Mouse (Mus musculus): ENCODE results near the gene Csrp2. TPM values are rescaled to one million over a fixed set of nuclear protein-coding genes. Genes with fewer than 3 reads are reported as not detected.
A peak's percentile ranks its signal among the peaks of the same experiment; 100 is the strongest.

Csrp2 gene
- total and polyA plus RNA-seq, 3 experiments: 4.8 to 19.6 TPM; not detected in 1

DNA sequence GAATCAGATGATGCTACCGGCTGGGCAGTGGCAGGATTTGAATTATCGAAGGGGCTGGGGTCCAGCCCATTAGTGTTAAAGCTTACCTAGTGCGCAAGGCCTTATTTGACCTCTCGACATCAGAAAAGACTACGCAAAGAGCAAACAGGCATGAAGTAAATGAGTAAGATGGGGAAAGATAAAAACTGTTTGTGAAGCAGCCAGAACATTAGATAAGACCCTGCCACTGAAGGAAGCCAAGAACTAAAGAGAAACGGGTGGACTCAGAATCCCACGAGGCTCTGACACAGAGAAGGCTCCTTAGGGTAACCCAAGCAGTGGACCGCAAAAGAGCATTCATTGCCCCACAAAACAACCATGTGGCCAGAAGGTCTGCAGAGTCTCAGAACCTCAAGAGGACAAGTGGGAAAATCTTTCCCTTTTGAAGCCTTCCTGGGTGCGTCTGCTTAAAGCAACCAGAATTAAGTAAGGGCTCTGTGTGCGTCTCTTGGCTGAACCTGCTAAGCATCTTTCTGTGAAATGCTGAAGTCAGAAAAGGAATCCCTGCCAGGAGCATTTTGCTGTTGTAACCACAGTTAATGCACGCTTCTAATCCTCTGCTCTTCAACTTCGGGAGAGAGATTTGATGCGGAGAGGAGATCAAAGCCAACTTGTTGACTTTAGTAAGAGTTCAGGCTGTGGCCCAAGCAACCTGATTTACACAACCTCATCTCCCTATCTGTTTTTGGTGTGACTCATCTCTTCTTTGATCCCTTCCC is 19.7 kb upstream of the Csrp2 start (continued):
- TF ChIP-seq ETS1 (IDR thresholded peaks at IDR 0.05; ENCODE audit: low read depth, low read length) (0 out of 2 replicates have a peak, but pooled peaks have one; percentile 35), USF2 (IDR thresholded peaks at IDR 0.05; ENCODE audit: borderline replicate concordance in 1 of 2, insufficient read depth in 1 of 2, low read depth in 1 of 2, low read length in 2 of 2) (no peak), NRF1 (IDR thresholded peaks at IDR 0.05; ENCODE audit: insufficient read depth, low read depth, low read length, poor library complexity, severe bottlenecking) (no peak), EP300 (IDR thresholded peaks at IDR 0.05; ENCODE audit: low read depth in 1 of 2, low read length in 2 of 2) (peak; percentile 44 to 55; a peak in 3 of 4 replicates), MXI1 (IDR thresholded peaks at IDR 0.05; ENCODE audit: low read depth, low read length) (no peak), RCOR1 (IDR thresholded peaks at IDR 0.05; ENCODE audit: low read depth, low read length) (no peak), NELFE (IDR thresholded peaks at IDR 0.05; ENCODE audit: low read depth, low read length) (no peak)

DNA sequence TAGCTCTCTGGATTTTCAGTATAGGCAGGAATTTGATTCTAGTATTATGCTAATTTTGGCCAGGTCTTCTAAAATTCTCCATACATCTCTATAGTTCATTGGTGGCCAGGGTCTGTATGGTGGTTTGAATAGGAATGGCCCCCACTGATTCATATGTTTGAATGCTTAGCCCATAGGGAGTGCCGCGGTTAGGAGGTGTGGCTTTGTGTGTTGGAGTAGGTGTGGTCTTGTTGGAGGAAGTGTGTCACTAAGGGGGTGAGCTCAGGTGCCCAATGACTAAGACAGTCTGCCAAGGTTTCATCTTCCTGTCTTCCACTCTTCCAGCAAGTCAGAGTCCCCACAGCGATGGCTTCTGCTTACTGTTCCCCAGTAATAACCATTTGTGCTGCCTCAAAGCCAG is 15.7 kb upstream of the Csrp2 start:
- no peaks in the 10 kb centered on the region for H3K27me3 ChIP-seq (ENCODE audit: control insufficient read depth in 1 of 2, insufficient read depth in 2 of 2, low read length in 2 of 2)
- H3K27ac ChIP-seq (ENCODE audit: control insufficient read depth, low read depth, low read length): no peak overlapping the region
- TF ChIP-seq ELF1 (IDR thresholded peaks at IDR 0.05; ENCODE audit: low read depth, low read length) (no peak), KAT2A (conservative IDR thresholded peaks at IDR 0.05; ENCODE audit: low read depth, low read length) (no peak), EP300 (IDR thresholded peaks at IDR 0.05; ENCODE audit: low read depth in 1 of 2, low read length in 2 of 2) (no peak), GATA1 (IDR thresholded peaks at IDR 0.05; ENCODE audit: low read depth, low read length) (no peak), POLR2AphosphoS5 (IDR thresholded peaks at IDR 0.05; ENCODE audit: borderline replicate concordance, low read depth, low read length) (no peak), TCF12 (IDR thresholded peaks at IDR 0.05; ENCODE audit: low read depth, low read length) (no peak), CHD2 (IDR thresholded peaks at IDR 0.05; ENCODE audit: low read length) (no peak), JUND (IDR thresholded peaks at IDR 0.05; ENCODE audit: low read depth, low read length) (no peak), RAD21 (IDR thresholded peaks at IDR 0.05; ENCODE audit: low read depth, low read length) (no peak), ZKSCAN1 (IDR thresholded peaks at IDR 0.05; ENCODE audit: low read depth, low read length) (no peak), CHD1 (IDR thresholded peaks at IDR 0.05; ENCODE audit: low read depth, low read length) (no peak), USF1 (IDR thresholded peaks at IDR 0.05; ENCODE audit: low read depth, low read length) (no peak), E2F4 (IDR thresholded peaks at IDR 0.05; ENCODE audit: borderline replicate concordance, low read depth, low read length) (no peak), TAL1 (IDR thresholded peaks at IDR 0.05; ENCODE audit: low read length) (no peak), POLR2A (IDR thresholded peaks at IDR 0.05; ENCODE audit: control insufficient read depth in 1 of 2, insufficient read depth in 1 of 2, low read depth in 1 of 2, low read length in 2 of 2, poor library complexity in 1 of 2) (no peak), SIN3A (IDR thresholded peaks at IDR 0.05; ENCODE audit: low read length) (no peak), CTCF (IDR thresholded peaks at IDR 0.05 in 2 of 3, conservative IDR thresholded peaks at IDR 0.05 in 1 of 3; ENCODE audit: control insufficient read depth in 1 of 3, insufficient read depth in 1 of 3, low read depth in 2 of 3, low read length in 3 of 3, poor library complexity in 1 of 3, severe bottlenecking in 1 of 3) (no peak)
- H3K9me3 ChIP-seq (replicated peaks; ENCODE audit: insufficient read depth, low read length): no peaks in the 10 kb centered on the region
- H3K36me3 ChIP-seq (ENCODE audit: control insufficient read depth in 1 of 2, insufficient read depth in 2 of 2, low read length in 2 of 2): no peaks in the 10 kb centered on the region; a peak in 1 of 4 replicates
- no peak overlapping the region for H3K9ac ChIP-seq (ENCODE audit: control insufficient read depth, low read depth, low read length, poor library complexity, severe bottlenecking)
- no peak for DNase-seq (ENCODE audit: low read depth, low spot score)
- peaks cover 0 to 4% of the 10 kb centered on the region in 2 experiments; a peak in 2 of 4 replicates for H3K4me1 ChIP-seq (ENCODE audit: control insufficient read depth in 1 of 2, insufficient read depth in 2 of 2, low read length in 2 of 2)
- H3K4me3 ChIP-seq (ENCODE audit: control insufficient read depth in 1 of 2, insufficient read depth in 1 of 2, low read depth in 2 of 2, low read length in 2 of 2): no peak overlapping the region
- H3K79me2 ChIP-seq (ENCODE audit: control insufficient read depth, insufficient read depth, low read length, poor library complexity): no peaks in the 10 kb centered on the region
